9 mouse cellular contexts compared by ENCODE assay signal in the genomic region with DNA sequence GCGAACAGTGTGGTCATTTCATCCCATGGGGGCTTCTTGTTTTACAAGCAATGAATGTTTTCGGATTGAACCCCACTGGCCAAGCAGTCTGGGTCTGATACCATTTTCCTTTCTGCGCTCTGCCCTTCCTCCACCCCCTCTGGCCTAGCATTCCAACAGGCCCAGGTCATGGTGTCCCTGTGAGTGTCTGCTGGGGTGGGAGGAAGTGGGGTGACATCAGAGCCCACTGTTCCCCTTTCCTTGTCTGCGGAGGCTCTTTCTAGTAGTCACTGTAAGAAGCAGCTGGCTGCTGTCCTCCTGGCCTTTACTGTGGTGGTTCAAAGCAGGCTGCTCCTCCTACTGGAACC. TPM values are rescaled to one million over a fixed set of nuclear protein-coding genes. Genes with fewer than 3 reads are reported as not detected.
A peak's percentile ranks its signal among the peaks of the same experiment; 100 is the strongest.
DNase-seq lines count a peak whose midpoint lies in the region; ATAC-seq and TF ChIP-seq lines count a peak whose summit lies in the region.
"Had no signal": no experiment of that assay in that cellular context is flagged by ENCODE, and none has a peak within 500 bp of the region (broad histone marks: within the 10 kb centered on the region; RNA-seq: fewer than 3 reads in every experiment).

No protein-coding gene starts in this region.

- H3K9ac ChIP-seq in liver, embryonic 13.5 days, result no peak overlapping the region
- H3K9ac ChIP-seq in stomach, embryonic 16.5 days (ENCODE audit: low read length), result 0 out of 2 replicates have a peak overlapping the region, but pooled peaks have one; percentile 15

- H3K36me3 ChIP-seq in liver, embryonic 13.5 days, result no peaks in the 10 kb centered on the region
- H3K36me3 ChIP-seq in stomach, embryonic 16.5 days (ENCODE audit: control insufficient read depth, insufficient read depth, low read length), result no peaks in the 10 kb centered on the region

- H3K4me2 ChIP-seq in liver, embryonic 13.5 days, result no peak overlapping the region
- no peak overlapping the region for H3K4me2 ChIP-seq in stomach, embryonic 16.5 days (ENCODE audit: low read depth, low read length)

- H3K4me3 ChIP-seq in gastrocnemius, adult 2 months, result peak overlapping the region; percentile 34
- H3K4me3 ChIP-seq in liver, embryonic 13.5 days (replicated peaks), result no peak overlapping the region
- no peak overlapping the region for H3K4me3 ChIP-seq in stomach, embryonic 16.5 days (replicated peaks; ENCODE audit: low read length)

- H3K9me3 ChIP-seq in liver, embryonic 13.5 days (replicated peaks), result no peaks in the 10 kb centered on the region
- no peaks in the 10 kb centered on the region for H3K9me3 ChIP-seq in stomach, embryonic 16.5 days (replicated peaks; ENCODE audit: control insufficient read depth, low read length)

- peak; percentile 58 for DNase-seq in gastrocnemius, adult 2 months
- DNase-seq in gastrocnemius, postnatal 4 days (ENCODE audit: low spot score in 2 of 2), result no peak
- peak; percentile 71 for DNase-seq in adrenal gland, adult 8-10 months
- peak; percentile 55 to 58 for DNase-seq in heart, postnatal 14 days
- no peak for DNase-seq in liver, embryonic 13.5 days
- DNase-seq in spleen, adult 18-20 months, result no peak
- no peak for DNase-seq in frontal cortex, postnatal 25 days (ENCODE audit: low spot score in 2 of 2)

- whole genome bisulfite sequencing in liver, embryonic 13.5 days (ENCODE audit: insufficient replicate concordance), result 39% methylated on average over 4 of the region's 4 CpGs
- WGBS in stomach, embryonic 16.5 days, result 57% methylated on average over 4 of the region's 4 CpGs

- no peaks in the 10 kb centered on the region for H3K27me3 ChIP-seq in liver, embryonic 13.5 days
- no peaks in the 10 kb centered on the region for H3K27me3 ChIP-seq in stomach, embryonic 16.5 days (ENCODE audit: control insufficient read depth, insufficient read depth, low read length)
- H3K27me3 ChIP-seq: CH12.LX had no signal

- TF ChIP-seq CTCF in gastrocnemius, adult 2 months (IDR thresholded peaks at IDR 0.05), result no peak

- peak; percentile 37; the same call in 1 of the 2 replicates for ATAC-seq in liver, embryonic 13.5 days (ENCODE audit: low read depth)
- peak; percentile 32; the same call in 1 of the 2 replicates for ATAC-seq in stomach, embryonic 16.5 days (ENCODE audit: insufficient read depth, low FRiP score)

- H3K4me1 ChIP-seq in liver, embryonic 13.5 days (replicated peaks), result peaks cover 46% of the 10 kb centered on the region
- H3K4me1 ChIP-seq in stomach, embryonic 16.5 days (ENCODE audit: control insufficient read depth, insufficient read depth, low read length), result peaks cover 43% of the 10 kb centered on the region

- H3K27ac ChIP-seq in gastrocnemius, adult 2 months, result peak overlapping the region; percentile 78
- H3K27ac ChIP-seq in liver, embryonic 13.5 days, result no peak overlapping the region
- H3K27ac ChIP-seq in stomach, embryonic 16.5 days (ENCODE audit: low read length), result peak overlapping the region; percentile 51

- intact Hi-C loops in gastrocnemius, adult 2 months (cut with DNase I), result no loop called here
- intact Hi-C loops in heart, postnatal 14 days (cut with DNase I), result loop anchor here (5.0 kb wide), 2 partner anchors 41 to 166 kb away; no protein-coding TSS in a partner anchor

RNA-seq across cellular contexts. Expression of a gene that starts 10.9 kb away (rescaled TPM):
- total RNA-seq in gastrocnemius, adult 2 months (2021), result 10 to 100 TPM; 15.0 to 17.6 TPM
- 10 to 100 TPM; 24.1 to 25.1 TPM for total RNA-seq in gastrocnemius, postnatal 4 days (2021)
- 10 to 100 TPM; 20.4 to 37.6 (median 28.8) TPM for total RNA-seq in adrenal gland, adult 8-10 months (2022)
- 10 to 100 TPM; 15.6 to 18.6 TPM for total RNA-seq in heart, postnatal 14 days (2021)
- 0.77 and 1.6 TPM in 2 replicates for polyA plus RNA-seq in liver, embryonic 13.5 days (2015; fragmentation: Nextera tagmentation; extraction: Ambion mirVana)
- 6.3 TPM in 2 replicates for polyA plus RNA-seq in stomach, embryonic 16.5 days (2015; fragmentation: Nextera tagmentation; extraction: Ambion mirVana)
- total RNA-seq: CH12.LX had no signal

Comparison
In these comparisons a context has a peak if more than half of its experiments do, and no peak if none do; other contexts are left out.
1. DNase-seq: peak in gastrocnemius, adult 2 months (single experiment), adrenal gland, adult 8-10 months (single experiment) and heart, postnatal 14 days (2 of 2); none in gastrocnemius, postnatal 4 days (0 of 2), liver, embryonic 13.5 days (single experiment), spleen, adult 18-20 months (0 of 2) and frontal cortex, postnatal 25 days (0 of 2).